Mouse (Mus musculus): ENCODE results near the gene Degs1.
"Not testable (repeated sequence)": the region's sequence is repeated elsewhere in the genome, so short reads cannot be mapped to it uniquely, and the experiment has no call there.

The Degs1 gene

DNA sequence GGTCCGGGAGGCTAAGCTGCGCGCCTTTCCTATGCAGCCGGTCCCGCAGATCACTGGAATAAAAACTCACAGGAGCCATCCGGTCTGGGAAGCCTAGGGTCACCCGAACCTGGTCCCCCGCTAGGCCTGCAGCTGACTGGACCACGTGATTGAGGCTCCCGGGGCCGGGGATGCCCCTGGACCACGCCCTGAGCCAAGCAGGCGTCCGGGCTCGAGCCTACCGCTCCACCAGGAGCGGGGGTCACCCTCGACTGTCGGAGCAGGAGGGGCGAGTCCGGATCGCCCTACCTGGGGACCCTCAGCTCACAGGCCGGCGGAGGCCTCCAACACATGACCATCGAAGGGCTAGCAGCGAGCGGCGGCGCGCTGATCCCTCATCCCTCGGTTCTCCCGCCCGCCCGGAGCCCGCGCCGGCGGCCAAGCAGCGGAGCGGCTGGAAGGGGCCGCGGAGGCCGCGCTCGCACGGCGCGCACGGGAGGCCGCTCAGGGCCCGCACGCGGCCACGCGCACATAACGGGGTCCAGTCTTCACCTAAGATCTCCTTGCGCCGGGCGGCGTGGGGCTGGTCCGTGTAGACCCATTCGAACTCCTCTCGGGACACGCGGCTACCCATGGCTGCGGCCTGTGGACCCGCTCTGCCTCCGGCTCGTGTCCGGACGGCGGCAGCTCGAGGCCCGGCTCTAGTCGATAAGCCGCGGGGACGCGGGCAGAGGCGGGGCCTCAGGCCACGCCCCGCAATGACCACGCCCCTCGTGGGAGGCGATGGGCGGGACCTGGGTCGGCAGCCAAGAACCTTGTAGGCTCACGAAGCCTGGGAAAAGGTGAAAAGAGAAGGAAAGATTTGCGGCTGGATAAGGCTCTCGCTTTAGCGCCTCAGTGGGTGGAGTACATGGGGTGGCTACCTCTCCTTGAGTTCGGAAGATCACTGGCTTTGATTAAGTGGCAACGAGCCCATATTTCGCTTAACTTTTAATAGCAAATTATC, at the start of gene Degs1:
Gene Degs1 (minus strand): TSS at position 714 of the 985 bp plus-strand sequence.
- peak; percentile 94 for DNase-seq (ENCODE audit: low spot score in 2 of 2)

DNA sequence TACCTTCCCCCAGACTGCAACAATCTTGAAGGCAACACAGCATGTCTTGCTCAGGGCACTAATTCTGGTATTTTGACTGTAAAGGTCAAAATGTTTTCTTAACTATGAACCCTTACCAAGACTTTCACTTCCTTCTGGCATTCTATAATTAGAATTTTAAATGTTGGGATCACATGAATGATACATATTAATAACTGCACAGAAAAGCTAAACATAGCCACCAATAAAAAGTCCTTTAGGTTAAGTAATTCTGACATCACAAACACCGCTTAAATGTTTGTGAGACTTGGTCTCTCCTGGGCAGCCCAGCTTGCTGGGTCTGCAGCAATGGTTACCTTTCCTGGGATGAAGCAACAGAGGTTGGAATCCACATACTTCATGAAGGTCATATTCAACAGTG, 43.3 kb upstream of the Degs1 start:
- no peak for DNase-seq (ENCODE audit: low spot score in 2 of 2)

DNA sequence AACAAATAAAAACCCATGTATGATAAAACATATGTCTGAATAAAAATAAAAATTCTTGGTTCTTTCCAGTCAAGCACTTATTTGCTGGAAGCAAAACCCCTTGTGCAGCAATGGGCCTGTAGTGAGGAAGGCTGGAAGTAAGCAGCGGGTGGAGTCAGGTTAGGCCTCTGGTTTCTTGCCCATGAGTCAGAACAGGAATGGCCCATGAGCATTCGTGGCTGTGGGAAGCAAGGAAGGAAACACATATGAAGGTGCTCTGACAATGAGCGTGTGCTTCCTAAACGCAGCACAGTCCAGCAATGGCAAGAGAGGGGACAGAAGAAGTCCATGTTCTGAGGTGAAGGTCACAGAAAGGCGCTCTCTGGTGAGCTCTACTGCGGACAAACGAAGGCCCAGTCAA, 41.9 kb upstream of the Degs1 start:
- no peak for DNase-seq (ENCODE audit: low spot score in 2 of 2)

DNA sequence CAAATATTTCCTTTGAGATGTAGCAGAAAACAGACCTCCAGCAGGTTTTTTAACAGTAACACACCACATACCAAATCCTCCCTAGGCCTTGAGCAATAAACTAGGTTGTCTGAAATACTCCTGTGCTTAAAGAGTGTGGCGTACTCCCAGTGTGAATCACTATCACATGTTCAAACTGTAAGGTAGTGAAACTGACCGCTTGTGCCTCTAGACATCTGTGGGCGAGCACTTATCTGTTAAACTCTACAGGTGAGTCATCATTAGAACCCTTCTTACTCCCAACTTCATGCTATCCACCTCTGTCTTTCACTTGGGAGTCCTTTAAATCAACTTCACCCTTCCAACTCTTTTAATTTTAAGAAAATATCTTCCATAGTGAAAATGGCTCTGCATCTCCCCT, 40.5 kb upstream of the Degs1 start:
- DNase-seq (ENCODE audit: low spot score in 2 of 2) = no peak

DNA sequence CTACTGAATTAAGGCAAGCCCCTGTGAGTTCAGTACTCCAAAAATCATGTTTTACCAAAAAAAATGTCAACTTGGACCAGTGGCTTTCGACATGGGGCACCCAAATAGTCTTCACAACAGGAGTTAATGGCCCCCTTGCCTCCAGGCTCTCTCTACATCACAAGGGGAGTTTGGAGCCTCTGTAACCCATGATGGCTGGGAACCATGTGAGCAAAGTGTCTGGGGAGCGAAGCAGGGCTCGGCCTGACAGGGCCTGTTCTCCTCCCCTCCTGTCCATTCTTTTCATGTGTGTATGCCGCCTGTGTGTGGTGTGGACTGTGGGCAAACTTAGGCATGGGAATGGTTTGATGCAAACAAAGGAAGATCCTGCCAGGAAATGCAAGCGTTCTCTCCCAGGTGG, 31.6 kb upstream of the Degs1 start:
- DNase-seq (ENCODE audit: low spot score in 2 of 2) = no peak

DNA sequence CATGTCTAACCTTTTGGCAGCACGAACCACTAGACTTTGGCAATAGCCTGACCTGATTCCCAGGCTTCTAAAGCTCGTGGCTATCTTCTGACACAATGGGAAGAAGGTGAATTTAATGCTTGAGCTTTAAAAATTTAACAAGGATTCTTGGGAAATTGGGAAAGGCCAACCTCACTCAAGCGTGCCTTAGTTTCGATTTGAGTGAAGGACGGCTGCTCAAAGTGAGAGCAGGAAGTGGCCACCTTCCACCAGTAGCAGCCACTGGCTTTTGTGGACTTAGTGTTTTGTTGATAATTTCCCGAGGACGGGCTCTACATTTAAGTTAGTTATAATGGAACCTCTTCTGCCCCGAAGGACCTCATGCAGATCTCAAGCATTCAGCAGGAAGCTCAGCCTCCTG, 30.6 kb upstream of the Degs1 start:
- DNase-seq (ENCODE audit: low spot score in 2 of 2) = no peak

DNA sequence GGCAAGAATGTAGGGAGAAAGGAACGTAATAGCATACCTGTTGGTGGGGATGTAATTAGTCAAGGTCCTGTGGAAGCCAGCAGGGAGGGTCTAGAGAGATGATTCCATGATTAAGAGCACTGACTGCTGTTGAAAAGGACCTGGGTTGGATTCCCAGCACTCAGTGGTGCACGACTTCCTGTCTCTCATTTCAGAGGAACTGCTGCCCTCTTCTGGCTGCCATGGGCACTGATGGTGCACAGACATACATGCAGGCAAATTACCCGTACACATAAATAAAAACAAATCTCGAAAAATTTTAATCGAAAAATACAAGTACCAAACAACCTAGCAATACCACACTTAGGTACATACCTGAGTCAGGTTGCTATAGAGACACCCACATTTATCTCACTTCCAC, 28.8 kb upstream of the Degs1 start:
- DNase-seq (ENCODE audit: low spot score in 2 of 2) = no peak

DNA sequence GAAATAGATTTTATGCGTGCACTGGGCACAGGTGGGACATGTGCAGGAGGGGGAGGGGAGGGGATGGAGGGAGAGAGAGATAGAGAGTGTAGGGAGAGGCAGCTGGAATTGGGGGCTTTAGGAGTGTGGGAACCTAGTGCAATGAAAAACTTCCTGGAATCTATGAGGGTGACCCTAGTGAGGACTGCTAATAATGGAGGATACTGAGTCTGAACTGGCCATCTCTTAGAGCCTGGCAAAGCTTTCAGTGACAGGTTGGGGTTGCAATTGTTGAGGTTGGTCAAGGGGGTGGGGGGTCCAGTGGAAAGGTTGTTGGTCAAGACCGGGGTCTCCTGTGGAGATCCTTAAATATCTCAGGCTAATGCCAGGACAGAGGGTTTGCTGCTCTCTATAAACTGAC, 27.7 kb upstream of the Degs1 start:
- no peak for DNase-seq (ENCODE audit: low spot score in 2 of 2)

DNA sequence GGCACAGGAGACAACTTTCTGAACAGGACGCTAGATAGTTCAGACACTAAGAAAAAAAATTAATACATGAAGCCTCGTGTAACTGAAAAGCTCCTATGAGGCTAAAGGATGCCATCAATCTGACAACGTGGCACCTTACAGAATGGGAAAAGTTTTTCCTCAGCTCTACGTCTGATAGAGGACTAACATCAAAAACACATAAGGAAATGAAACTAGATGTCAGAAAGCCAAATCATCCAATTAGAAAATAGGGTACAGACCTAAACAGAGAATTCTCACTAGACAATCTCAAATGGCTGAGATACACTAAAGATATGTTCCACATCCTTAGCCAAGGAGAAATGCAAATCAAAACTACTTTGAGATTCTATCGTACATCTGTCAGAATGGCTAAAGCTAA, 26.8 kb upstream of the Degs1 start:
- DNase-seq (ENCODE audit: low spot score in 2 of 2) = no peak

DNA sequence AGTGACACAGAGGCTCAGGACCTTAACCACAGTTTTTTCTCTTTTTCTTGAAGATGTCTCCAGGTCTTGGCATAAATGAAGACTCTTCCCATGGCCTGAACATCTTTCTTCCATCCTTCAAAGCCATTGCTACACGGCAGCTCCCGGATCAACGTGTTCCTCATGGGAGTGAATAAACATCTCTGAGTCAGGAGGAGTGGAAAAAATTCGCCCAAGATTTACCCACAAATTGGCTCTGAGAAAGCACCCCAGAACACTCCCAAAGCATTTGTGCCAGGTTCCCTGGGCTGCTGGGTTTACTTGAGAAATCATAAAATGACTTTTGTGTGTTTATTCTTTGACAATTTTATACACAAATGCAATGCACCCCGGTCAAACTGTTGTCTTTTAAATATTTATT, 20.3 kb upstream of the Degs1 start:
- DNase-seq (ENCODE audit: low spot score in 2 of 2) = no peak

DNA sequence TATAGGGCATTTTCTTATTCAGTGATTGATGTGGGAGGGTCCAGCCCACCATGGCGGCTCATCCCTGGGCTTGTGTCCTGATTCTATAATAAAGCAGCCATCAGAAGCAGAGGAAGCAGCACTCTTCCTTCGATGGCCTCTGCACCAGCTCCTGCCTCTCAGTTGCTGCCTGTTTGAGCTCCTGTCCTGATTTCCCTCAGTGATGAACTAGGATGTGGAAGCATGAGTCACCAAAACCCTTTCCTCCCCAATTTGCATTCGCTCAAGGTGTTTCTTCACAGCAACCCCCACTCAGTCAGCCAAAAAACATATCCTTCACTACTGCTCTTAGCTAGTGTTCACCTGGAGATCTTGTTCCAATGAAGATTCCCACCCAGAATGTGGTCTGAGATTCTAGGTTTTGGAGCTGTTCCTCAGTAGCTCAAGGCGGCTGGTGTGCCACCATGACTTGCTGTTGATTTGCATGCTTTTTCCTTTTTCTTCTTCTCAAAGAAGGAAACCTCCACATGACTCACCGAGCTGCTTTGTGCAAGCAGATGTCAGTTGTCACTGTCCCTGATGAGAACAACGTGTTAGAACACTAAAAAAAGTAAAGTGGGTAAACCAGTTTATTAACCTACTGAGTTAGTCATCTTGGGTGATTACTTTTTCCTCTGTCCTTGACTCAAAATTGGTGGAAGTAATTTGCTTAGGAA, 19.7 kb upstream of the Degs1 start:
- no peak for DNase-seq (ENCODE audit: low spot score in 2 of 2)

DNA sequence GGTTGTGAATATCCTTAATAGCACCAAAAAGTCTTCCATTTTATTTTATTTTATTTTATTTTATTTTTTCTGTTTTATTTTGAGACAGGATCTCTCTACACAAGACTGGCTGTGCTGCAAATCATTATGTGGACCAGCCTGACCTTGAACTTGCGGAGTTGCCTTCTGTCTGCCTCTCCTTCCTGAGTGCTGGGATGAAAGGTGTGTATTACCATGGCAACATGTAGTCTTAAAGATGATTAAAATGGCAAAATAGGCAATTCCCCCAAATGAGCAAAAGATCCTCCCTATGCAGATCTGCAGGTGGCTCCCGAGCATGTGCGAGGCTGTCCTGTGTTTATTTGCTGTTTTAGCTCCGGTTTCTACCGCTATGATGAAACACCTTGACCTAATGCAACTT, 15.2 kb upstream of the Degs1 start:
- no peak for DNase-seq (ENCODE audit: low spot score in 2 of 2)

DNA sequence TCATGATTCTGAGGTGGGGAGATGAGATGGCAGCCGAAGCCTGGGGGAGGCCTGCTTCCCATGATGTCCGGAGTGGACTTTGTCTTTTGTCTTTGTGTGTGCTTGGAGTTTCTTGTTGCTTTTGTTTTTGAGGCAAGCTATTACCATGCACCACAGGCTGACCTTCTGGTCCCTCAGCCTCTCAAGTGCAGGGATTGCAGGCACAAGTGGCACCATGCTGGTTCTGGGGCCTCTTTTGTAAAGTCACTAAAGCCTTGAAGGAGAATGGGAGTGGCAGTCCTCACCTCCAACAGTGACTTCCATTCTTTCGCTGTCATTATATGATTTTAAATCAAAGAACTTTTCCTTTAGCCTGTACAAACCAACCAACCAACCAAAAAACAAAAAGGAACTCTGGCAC, 14.6 kb upstream of the Degs1 start:
- no peak for DNase-seq (ENCODE audit: low spot score in 2 of 2)

DNA sequence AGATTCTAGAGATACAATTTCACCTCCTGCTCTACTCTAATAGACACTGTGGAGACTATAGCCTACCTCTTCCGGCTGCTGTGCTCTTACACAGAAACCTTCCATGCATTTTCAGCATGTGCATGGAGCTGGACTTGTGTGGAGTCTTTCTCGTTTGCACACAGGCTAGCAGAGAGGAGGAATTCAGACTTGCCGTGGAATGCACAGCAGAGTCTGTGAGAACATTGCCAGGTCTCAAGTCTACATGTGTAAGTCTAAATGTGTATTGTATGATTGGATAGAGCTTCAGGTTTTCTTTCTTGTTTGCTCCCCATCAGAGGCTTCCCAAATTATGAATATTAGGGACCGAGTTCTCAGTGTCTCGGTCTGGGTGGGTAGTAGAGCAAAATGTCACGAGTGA, 14.2 kb upstream of the Degs1 start:
- DNase-seq (ENCODE audit: low spot score in 2 of 2) = no peak

DNA sequence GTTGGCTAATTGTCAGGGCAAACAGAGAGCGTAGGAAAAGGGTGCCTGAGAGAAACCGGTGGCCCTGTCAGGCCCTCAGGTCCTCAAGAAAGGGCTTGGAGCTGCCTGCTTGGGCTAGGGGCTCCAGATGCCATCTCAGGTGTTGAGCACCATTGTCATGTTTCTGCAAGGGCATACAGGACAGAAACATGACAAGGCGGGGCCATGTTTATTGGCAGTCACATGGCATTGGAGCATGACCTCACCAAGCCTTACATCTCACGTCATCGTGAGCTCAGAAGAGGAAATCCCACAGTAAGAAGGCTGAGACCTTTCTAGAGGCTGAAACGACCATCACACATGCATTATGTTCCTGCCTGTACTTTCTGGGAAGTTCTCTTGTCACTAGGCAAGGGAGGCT, 13.5 kb upstream of the Degs1 start:
- DNase-seq (ENCODE audit: low spot score in 2 of 2) = no peak

DNA sequence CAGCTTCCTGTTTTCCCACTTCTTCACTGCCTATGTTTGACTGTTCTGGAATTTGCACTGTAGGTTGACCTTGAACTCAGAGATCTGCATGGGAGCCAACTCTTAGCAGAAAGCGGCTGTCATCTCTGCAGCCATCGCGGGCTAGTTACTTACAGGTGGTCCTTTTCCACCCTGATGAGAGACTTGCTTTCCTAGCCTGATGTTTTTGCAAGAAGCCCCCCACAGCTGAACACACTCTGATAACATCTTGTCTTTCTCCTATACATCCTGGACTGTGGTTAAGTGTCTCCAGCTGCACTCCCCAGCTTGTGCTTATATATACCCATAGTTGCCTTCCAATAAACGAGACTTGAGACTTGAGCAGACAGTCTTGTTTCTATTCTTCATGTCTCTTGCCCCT, 9.7 kb upstream of the Degs1 start:
- DNase-seq (ENCODE audit: low spot score in 2 of 2) = no peak

DNA sequence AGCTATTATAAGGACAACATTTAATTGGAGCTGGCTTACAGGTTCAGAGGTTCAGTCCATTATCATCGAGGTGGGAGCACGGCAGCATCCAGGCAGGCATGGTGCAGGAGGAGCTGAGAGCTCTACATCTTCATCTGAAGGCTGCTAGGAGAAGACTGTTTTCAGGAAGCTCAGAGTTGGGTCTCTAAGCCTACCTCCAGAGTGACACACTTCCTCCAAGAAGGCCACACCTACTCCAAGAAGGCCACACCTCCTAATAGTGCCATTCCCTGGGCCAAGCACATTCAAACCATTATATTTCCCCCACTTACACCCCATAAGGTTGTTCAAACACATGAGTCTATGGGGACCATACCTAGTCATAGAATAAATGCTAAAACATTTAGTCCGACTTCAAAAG, 8.1 kb upstream of the Degs1 start:
- not testable (repeated sequence) for DNase-seq (ENCODE audit: low spot score in 2 of 2)

DNA sequence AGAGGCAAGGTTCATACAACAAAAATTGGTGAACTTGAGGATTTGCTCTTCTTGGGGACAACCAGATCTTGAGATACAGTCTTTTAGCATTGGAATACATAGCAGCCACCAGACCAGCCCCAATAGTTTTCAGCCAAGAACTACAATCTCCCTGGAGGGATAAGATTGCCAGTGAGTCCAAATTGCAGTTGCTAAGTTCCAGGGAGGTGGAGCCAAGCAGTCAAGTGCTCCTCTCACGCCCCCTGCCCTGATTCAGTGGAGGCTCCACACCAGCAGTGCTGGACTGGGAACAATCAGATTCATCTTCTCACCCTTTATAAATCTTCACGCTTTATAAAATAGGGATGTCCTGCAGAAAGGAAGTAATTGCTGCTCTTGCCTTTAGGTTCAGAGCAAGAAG, 7.2 kb upstream of the Degs1 start:
- DNase-seq (ENCODE audit: low spot score in 2 of 2) = no peak

DNA sequence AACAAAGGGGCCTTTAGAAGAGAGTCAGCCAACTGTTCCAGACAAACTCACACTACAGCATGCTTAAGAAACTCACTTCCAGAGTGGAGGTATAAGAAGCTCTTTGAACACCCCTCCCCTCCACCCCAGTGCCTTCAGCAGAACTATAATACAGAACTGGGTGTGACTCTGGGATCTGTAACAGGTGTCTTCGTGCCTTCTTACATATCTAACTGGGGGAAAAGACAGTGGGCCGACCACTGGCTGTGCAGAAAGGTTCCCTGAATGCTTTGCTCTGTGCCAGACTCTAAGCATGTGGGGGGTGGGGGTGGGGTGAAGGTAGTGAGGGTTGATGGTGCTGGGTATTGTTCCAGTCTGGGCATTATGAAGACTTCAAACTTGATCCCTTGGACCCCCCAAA, 6.0 kb upstream of the Degs1 start:
- no peak for DNase-seq (ENCODE audit: low spot score in 2 of 2)

DNA sequence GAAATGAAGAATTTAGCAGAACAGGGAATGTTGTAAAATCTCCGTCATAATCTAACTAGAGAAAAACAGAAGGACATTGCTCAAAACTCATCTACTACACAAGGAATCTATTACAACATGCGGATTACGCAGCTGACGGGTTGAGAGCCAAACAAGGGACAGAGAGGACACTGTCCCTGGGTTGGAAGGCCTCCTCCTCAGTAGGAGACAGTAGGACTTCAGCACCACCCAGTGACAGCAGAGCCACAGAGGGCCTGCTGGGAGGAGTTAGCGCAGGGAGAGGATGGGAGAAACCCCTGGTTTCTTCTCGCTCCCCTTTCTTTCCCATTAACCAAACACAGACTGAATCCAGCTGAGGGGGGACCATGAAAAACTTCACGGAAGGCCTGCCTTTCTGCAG, 5.2 kb upstream of the Degs1 start:
- no peak for DNase-seq (ENCODE audit: low spot score in 2 of 2)

DNA sequence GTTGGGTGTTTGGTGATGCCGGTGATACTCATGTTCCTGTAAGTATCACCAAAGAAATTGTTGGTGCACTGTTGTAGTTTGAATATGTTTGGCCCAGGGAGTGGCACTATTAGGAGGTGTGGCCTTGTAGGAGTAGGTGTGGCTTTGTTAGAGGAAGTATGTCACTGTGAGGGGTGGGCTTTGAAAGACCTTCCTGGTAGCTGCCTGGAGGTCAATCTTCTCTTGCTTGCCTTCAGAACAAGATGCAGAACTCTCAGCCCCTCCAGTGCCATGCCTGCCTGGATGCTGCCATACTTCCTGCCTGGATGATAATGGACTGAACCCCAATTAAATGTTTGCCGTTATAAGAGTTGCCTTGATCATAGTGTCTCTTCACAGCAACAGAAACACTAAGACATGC, 2.2 kb upstream of the Degs1 start:
- no peak for DNase-seq (ENCODE audit: low spot score in 2 of 2)

DNA sequence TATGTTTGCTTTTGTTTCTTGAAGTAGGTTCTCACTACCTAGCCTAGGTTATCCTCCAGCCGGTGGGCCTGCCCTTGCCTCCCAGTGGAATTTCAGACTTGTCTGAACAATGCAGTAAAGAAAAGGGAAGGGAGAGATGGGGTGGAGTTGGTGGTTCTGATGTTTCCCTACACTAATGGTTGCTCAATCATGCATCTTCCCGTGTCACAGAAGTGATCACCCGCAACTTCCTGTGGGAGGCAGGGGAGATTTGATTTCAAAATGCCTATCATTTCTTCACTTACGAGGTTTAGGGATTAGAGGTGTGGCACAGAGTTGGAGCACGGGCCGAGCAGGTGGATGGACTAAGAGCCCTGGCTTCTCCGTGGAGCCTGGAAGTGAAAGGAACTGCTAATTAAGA, 627 bp upstream of the Degs1 start:
- peak; percentile 5 to 37 for DNase-seq (ENCODE audit: low spot score in 2 of 2)

DNA sequence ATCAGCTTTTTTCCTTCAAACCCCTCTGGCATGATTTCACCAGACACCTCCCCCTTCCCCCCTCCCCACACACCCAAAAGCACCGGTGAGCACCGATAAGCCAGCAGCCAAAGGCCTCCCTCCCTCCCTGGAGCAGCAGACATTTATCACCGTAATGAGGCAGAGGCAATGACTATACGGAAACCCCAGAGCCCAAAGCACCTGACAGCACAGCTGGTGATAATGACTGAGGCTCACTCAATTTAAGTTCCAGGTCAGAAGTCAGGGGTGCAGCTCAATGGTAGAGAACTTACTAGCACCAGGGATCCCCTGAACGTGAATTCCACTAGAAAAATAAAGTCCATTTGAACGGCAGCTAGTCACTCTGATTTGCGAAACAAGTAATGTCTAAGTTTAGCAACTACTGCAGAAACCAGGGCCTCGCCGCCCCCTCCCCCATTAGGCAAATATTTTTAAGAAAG, 1.3 kb downstream of the Degs1 start:
- peak; percentile 41 to 60 for DNase-seq (ENCODE audit: low spot score in 2 of 2)
